Mouse (Mus musculus): ENCODE measurements around the gene Rpusd1. TPM values are rescaled to one million over a fixed set of nuclear protein-coding genes. Genes with fewer than 3 reads are reported as not detected.
"Not testable (repeated sequence)": the region's sequence is repeated elsewhere in the genome, so short reads cannot be mapped to it uniquely, and the experiment has no call there.

Rpusd1 gene
- polyA plus RNA-seq, 1 experiment from 2014 or later: 14.9 TPM

DNA sequence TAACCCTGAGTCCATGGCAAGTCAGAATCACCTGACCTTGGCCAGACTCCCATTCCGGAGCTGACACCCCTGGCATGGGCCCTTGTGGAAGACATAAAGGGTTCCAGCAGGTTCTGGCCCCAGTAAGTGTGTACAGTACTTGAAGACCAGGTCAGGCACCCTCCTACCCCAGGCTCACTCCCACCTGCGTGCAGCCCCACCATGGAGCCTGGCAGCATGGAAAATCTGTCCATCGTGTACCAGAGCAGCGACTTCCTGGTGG lies 470 bp downstream of the Rpusd1 start:
- H3K36me3 ChIP-seq (ENCODE audit: insufficient read depth, low read length): 0 out of 2 replicates have a peak, but pooled peaks cover 3% of the 10 kb centered on the region
- no peaks in the 10 kb centered on the region for H3K9me3 ChIP-seq (replicated peaks; ENCODE audit: low read length)
- peaks cover 17% of the 10 kb centered on the region for H3K4me1 ChIP-seq (replicated peaks; ENCODE audit: insufficient read depth, low read length)
- ATAC-seq (replicated peaks; ENCODE audit: low FRiP score, low read depth) (no peak), DNase-seq (ENCODE audit: low spot score) (no peak)
- TF ChIP-seq CTCF (IDR thresholded peaks at IDR 0.05; ENCODE audit: low read depth): no peak
- peak overlapping the region; percentile 80 for H3K4me2 ChIP-seq (ENCODE audit: low read length)
- no peaks in the 10 kb centered on the region for H3K27me3 ChIP-seq (ENCODE audit: insufficient read depth, low read length)
- 16% methylated on average over 4 of the region's 4 CpGs for WGBS
- peak overlapping the region; percentile 57 for H3K27ac ChIP-seq
- H3K4me3 ChIP-seq (replicated peaks; ENCODE audit: low read depth, low read length): peak overlapping the region; percentile 51
- H3K9ac ChIP-seq (ENCODE audit: low read depth, low read length): peak overlapping the region; percentile 83

GRCm38 (mm10) chr17:25732082-25732481 lies 4.6 kb downstream of the Rpusd1 start:
- H3K4me1 ChIP-seq (replicated peaks; ENCODE audit: insufficient read depth, low read length): peaks cover 10% of the 10 kb centered on the region
- ATAC-seq (replicated peaks; ENCODE audit: low FRiP score, low read depth) (no peak), DNase-seq (ENCODE audit: low spot score) (peak; percentile 84)
- H3K4me2 ChIP-seq (ENCODE audit: low read length): no peak overlapping the region
- WGBS: 21% methylated on average over 2 of the region's 2 CpGs
- H3K9me3 ChIP-seq (replicated peaks; ENCODE audit: low read length): no peaks in the 10 kb centered on the region
- H3K27me3 ChIP-seq (ENCODE audit: insufficient read depth, low read length): no peaks in the 10 kb centered on the region
- no peak overlapping the region for H3K9ac ChIP-seq (ENCODE audit: low read depth, low read length)
- H3K27ac ChIP-seq: no peak overlapping the region
- TF ChIP-seq CTCF (IDR thresholded peaks at IDR 0.05; ENCODE audit: low read depth): peak; percentile 97
- H3K36me3 ChIP-seq (ENCODE audit: insufficient read depth, low read length): 0 out of 2 replicates have a peak, but pooled peaks cover 3% of the 10 kb centered on the region
- H3K4me3 ChIP-seq (replicated peaks; ENCODE audit: low read depth, low read length): no peak overlapping the region

- H3K9me3 ChIP-seq (replicated peaks; ENCODE audit: low read length): no peaks in the 10 kb centered on the region
- no peak for TF ChIP-seq CTCF (IDR thresholded peaks at IDR 0.05; ENCODE audit: low read depth)
- ATAC-seq (replicated peaks; ENCODE audit: low FRiP score, low read depth): no peak
- no peak overlapping the region for H3K4me2 ChIP-seq (ENCODE audit: low read length)
- no peak for DNase-seq (ENCODE audit: low spot score)
- H3K4me1 ChIP-seq (replicated peaks; ENCODE audit: insufficient read depth, low read length): no peaks in the 10 kb centered on the region
- no peaks in the 10 kb centered on the region for H3K27me3 ChIP-seq (ENCODE audit: insufficient read depth, low read length)
- 0 out of 2 replicates have a peak, but pooled peaks cover 3% of the 10 kb centered on the region for H3K36me3 ChIP-seq (ENCODE audit: insufficient read depth, low read length)
- no peak overlapping the region for H3K27ac ChIP-seq
- no peak overlapping the region for H3K4me3 ChIP-seq (replicated peaks; ENCODE audit: low read depth, low read length)
- H3K9ac ChIP-seq (ENCODE audit: low read depth, low read length): no peak overlapping the region
- 78% methylated on average over 5 of the region's 5 CpGs for WGBS
Observed at GRCm38 (mm10) chr17:25735246-25735645, 7.8 kb downstream of the Rpusd1 start.

DNA sequence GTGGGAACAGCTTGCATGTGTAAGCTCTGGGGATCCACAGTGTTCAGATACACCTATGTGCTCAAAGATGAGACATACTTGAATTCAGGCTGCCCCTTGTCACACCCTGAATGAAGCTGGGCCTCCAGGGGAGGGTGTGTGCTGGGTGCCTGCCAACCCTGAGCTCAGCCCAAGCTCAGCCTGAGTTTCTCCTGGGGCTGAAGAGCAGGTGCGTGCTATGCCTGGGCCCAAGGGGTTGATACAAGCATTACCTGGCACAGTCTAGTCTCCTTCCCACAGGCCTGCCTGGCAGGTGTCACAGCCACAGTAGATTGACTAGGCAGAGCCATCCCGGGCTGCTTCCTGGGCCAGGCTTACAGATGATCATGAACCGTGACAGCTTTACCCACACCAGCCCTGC lies 8.3 kb downstream of the Rpusd1 start, which contains the start of gene Mslnl:
Gene Mslnl (plus strand): TSS at position 298 of the 400 bp plus-strand sequence.
- ATAC-seq (replicated peaks; ENCODE audit: low FRiP score, low read depth): no peak
- Histone ChIP-seq H3K36me3 (ENCODE audit: insufficient read depth, low read length) (no peaks in the 10 kb centered on the region), H3K9me3 (replicated peaks; ENCODE audit: low read length) (no peaks in the 10 kb centered on the region), H3K9ac (ENCODE audit: low read depth, low read length) (no peak within 1 kb of the TSS), H3K27me3 (ENCODE audit: insufficient read depth, low read length) (no peaks in the 10 kb centered on the region), H3K4me1 (replicated peaks; ENCODE audit: insufficient read depth, low read length) (no peaks in the 10 kb centered on the region), H3K27ac (no peak within 1 kb of the TSS), H3K4me2 (ENCODE audit: low read length) (no peak within 1 kb of the TSS), H3K4me3 (replicated peaks; ENCODE audit: low read depth, low read length) (no peak within 1 kb of the TSS)
- WGBS: 63% methylated on average over 3 of the region's 3 CpGs
- no peak for TF ChIP-seq CTCF (IDR thresholded peaks at IDR 0.05; ENCODE audit: low read depth)
- DNase-seq (ENCODE audit: low spot score): no peak

DNA sequence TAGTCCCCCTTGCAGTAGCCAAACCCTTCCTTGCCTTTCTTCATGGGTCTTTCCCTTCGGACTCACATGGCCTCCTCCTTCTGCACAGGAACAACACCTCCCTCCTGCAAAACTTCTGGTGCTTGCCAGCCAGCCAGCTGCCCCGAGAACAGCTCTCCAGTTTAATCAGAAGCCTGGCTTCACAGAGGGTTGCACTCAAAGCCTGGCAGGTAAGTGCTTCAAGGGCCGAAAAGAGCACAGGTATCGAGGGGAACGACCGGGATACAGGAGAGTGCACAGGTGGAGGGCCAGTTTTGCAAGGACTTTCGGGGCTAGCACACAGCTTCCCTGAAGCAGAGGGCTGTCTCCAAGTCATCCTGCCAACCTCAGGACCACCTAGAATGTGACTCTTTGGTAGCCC lies 11.4 kb downstream of the Rpusd1 start:
- TF ChIP-seq CTCF (IDR thresholded peaks at IDR 0.05; ENCODE audit: low read depth): no peak
- Histone ChIP-seq H3K4me2 (ENCODE audit: low read length) (no peak overlapping the region), H3K36me3 (ENCODE audit: insufficient read depth, low read length) (no peaks in the 10 kb centered on the region), H3K4me1 (replicated peaks; ENCODE audit: insufficient read depth, low read length) (no peaks in the 10 kb centered on the region), H3K9ac (ENCODE audit: low read depth, low read length) (no peak overlapping the region), H3K4me3 (replicated peaks; ENCODE audit: low read depth, low read length) (no peak overlapping the region), H3K27me3 (ENCODE audit: insufficient read depth, low read length) (no peaks in the 10 kb centered on the region), H3K9me3 (replicated peaks; ENCODE audit: low read length) (no peaks in the 10 kb centered on the region), H3K27ac (no peak overlapping the region)
- DNase-seq (ENCODE audit: low spot score) (no peak), ATAC-seq (replicated peaks; ENCODE audit: low FRiP score, low read depth) (no peak)
- 74% methylated on average over 7 of the region's 7 CpGs for WGBS

GRCm38 (mm10) chr17:25741471-25741870 lies 14.0 kb downstream of the Rpusd1 start:
- not testable (repeated sequence) for ATAC-seq (replicated peaks; ENCODE audit: low FRiP score, low read depth); H3K9ac ChIP-seq (ENCODE audit: low read depth, low read length); H3K4me1 ChIP-seq (replicated peaks; ENCODE audit: insufficient read depth, low read length); H3K27me3 ChIP-seq (ENCODE audit: insufficient read depth, low read length); DNase-seq (ENCODE audit: low spot score); H3K4me2 ChIP-seq (ENCODE audit: low read length); H3K9me3 ChIP-seq (replicated peaks; ENCODE audit: low read length); H3K36me3 ChIP-seq (ENCODE audit: insufficient read depth, low read length); H3K4me3 ChIP-seq (replicated peaks; ENCODE audit: low read depth, low read length); H3K27ac ChIP-seq
- 71% methylated on average over 12 of the region's 12 CpGs for WGBS

DNA sequence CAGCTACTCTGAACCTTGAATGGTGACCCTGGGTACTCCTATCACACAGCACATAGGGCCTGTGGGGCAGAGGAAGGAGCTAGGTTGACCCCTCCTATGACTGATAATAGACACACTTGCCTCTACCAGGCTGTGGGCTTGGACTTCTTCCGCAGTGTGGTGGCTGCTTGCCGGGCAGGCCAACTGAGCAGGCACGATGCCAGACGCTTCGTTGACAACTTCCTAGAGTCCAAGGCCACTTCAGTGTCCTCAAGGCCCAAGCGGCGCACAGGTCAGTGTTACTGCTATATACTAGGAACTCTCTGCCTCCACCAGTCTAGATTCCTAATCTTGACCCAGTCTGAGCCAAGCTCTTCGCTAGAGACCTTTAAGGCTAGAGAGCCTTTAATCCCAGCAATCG lies 16.4 kb downstream of the Rpusd1 start:
- Histone ChIP-seq H3K4me3 (replicated peaks; ENCODE audit: low read depth, low read length) (no peak overlapping the region), H3K27me3 (ENCODE audit: insufficient read depth, low read length) (no peaks in the 10 kb centered on the region), H3K4me1 (replicated peaks; ENCODE audit: insufficient read depth, low read length) (no peaks in the 10 kb centered on the region), H3K9me3 (replicated peaks; ENCODE audit: low read length) (no peaks in the 10 kb centered on the region), H3K9ac (ENCODE audit: low read depth, low read length) (no peak overlapping the region), H3K27ac (no peak overlapping the region), H3K36me3 (ENCODE audit: insufficient read depth, low read length) (no peaks in the 10 kb centered on the region), H3K4me2 (ENCODE audit: low read length) (no peak overlapping the region)
- no peak for ATAC-seq (replicated peaks; ENCODE audit: low FRiP score, low read depth)
- WGBS: 90% methylated on average over 9 of the region's 9 CpGs
- no peak for DNase-seq (ENCODE audit: low spot score)
- TF ChIP-seq CTCF (IDR thresholded peaks at IDR 0.05; ENCODE audit: low read depth): no peak

All from kidney, postnatal 0 days (tissue).